Mouse (Mus musculus) T-helper 1 cell (primary cell): ENCODE measurements around the gene Teddm1a.
"Not testable (repeated sequence)": the region's sequence is repeated elsewhere in the genome, so short reads cannot be mapped to it uniquely, and the experiment has no call there.

Experiments
- in situ Hi-C: fragments of 300-600 bp; cut with MboI, MseI; formaldehyde crosslinking; loops from one replicate; pipeline ENCODE4 v1.15.1; 2025; ENCODE audit warnings: high pct_unique_total_duplicates

Teddm1a gene

DNA sequence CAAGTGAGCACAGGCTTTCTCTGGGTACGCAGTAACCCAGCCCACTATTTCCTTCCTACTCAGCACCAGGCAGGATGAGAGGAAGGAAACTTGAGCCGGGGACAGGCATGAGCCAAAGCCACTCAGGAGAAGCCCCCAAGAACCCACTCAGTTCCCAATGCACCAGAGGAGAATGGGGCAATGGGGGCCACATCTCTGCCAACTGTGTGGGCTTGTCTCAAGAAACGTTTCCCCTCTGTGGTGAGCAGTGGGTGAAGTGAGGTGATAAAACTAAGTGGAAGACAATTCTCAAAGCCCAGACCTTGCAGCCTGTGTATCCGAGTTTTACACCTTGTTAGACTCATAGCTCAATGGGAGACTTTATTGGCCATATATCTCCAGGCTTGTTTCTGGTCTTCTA, at the start of gene Teddm1a:
Gene Teddm1a (plus strand): TSS at position 301 of the 400 bp plus-strand sequence.
- in situ Hi-C loops, result loop anchor here (5.0 kb wide), 2 partner anchors 231 to 286 kb away; no protein-coding TSS in a partner anchor

- in situ Hi-C loops, result no loop called here
Measured at GRCm38 (mm10) chr1:153842121-153842740, 49.3 kb upstream of the Teddm1a start.

DNA sequence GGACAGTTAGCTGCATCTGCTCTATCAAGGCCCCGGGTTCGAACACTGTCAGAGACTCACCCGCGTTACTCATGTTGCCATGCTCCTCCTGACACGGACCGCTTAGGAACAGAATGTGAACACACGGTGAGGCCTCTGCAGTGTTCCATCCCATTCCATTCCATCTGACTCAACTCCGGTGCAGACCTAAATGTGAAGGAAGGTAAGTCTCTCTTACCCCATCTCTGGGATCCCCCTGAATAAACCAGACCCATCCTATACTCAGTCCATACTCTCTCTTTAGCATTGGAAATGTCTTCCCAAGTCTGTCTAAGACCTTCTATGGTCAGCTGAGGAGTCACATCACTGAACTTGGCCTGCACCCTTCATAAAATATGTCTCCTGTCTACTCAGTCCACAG, 47.5 kb upstream of the Teddm1a start, which contains the start of gene Rgsl1:
Gene Rgsl1 (minus strand): TSS at position 101 of the 400 bp plus-strand sequence.
- in situ Hi-C loops, result no loop called here

- in situ Hi-C loops, result loop anchor here (5.0 kb wide), 1 partner anchor 289 kb away; no protein-coding TSS in a partner anchor
Measured at GRCm38 (mm10) chr1:153846420-153846819, 45.1 kb upstream of the Teddm1a start.

GRCm38 (mm10) chr1:153846867-153847266, 44.7 kb upstream of the Teddm1a start:
- in situ Hi-C loops, result loop anchor here (5.0 kb wide), 1 partner anchor 290 kb away; no protein-coding TSS in a partner anchor

DNA sequence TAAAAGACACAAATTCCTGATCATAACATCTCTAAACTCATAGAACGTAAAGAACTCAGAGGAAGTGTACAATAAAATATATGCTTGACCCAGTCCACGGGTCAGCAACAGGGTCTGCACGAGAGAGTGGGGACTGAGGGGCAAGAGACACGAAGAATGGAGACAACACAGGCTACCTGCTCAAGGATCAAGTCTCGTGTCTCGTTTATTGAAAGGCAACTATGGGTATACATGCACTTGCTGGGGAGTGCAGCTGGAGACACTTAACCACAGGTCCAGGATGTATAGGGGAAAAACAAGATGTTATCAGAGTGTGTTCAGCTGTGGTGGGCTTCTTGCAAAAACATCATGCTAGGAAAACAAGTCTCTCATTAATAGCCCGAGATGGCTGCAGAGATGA, 38.8 kb upstream of the Teddm1a start:
- in situ Hi-C loops, result not testable (repeated sequence)

GRCm38 (mm10) chr1:153855946-153856345, 35.6 kb upstream of the Teddm1a start:
- in situ Hi-C loops, result no loop called here

GRCm38 (mm10) chr1:153874045-153874444, 17.5 kb upstream of the Teddm1a start, which contains the start of gene Teddm1b:
Teddm1b (plus strand) TSS chr1:153874345.
- in situ Hi-C loops, result no loop called here

DNA sequence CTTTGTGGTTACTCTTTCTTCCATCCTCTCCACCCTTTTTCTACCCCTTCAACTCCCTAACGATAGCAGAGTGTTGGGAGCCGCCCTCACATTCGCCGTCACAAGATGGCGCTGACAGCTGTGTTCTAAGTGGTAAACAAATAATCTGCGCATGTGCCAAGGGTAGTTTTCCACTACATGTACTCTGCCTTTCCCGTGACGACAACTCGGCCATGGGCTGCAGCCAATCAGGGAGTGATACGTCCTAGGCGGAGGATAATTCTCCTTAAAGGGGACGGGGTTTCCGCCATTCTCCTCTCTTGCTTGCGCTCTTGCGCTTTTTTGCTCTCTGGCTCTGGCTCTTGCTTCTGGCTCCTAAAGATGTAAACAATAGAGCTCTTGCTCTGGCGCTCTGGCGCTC, 11.2 kb upstream of the Teddm1a start:
- in situ Hi-C loops, result not testable (repeated sequence)

DNA sequence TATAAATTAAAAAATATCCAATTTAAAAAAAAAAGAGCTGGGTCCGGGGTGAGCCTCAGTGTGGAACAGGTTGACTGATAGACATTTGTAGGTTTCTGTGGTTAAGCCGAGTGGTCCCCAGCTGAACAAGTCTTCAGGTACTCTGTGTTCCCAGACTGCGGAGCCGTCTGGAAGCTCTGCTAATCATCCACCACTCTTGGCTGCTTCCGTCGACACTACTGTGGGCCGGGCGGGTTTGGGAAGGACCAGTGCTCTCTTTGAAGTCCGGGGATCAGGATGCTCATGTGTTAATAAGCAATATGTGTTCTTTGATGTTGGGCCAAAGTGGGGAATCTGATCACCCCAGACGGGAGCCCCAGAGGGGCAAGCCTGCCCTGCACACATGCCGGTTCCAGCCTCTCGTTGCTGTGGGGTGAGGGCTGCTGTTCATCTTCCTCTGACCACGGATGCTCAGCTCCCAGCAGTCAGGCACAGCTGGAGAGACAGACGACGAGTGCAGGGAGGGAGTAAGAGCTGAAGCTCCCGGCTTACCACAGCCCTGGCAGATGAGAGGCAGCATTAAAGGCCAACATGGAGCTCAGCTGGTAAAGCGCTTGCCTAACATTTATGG, 5.4 kb upstream of the Teddm1a start:
- in situ Hi-C loops, result no loop called here

GRCm38 (mm10) chr1:153890121-153890520, 1.4 kb upstream of the Teddm1a start:
- in situ Hi-C loops, result loop anchor here (5.0 kb wide), 2 partner anchors 232 to 287 kb away; no protein-coding TSS in a partner anchor

DNA sequence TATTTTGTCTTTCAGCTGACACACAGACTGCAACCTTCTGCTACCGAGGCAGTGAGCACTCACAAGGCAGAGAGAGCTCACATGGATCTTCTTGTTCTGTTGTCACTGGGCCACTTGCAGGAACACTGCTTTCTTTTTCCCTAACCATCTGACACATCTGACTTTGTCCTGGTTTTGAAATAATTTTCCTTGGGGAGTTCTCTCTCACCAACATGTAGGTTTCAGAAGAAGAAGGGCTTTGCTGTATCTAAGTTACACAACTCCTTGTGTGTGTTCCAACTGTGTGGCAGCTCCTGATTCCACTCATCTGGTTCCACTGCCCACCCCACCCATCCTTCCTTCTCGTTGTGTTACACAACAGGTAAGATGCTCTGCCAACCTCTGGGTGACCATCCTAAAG, 2.2 kb downstream of the Teddm1a start:
- in situ Hi-C loops, result loop anchor here (5.0 kb wide), 2 partner anchors 229 to 284 kb away; no protein-coding TSS in a partner anchor

GRCm38 (mm10) chr1:153894201-153894893, 2.8 kb downstream of the Teddm1a start:
- in situ Hi-C loops, result loop anchor here (5.0 kb wide), 2 partner anchors 228 to 283 kb away; no protein-coding TSS in a partner anchor

- in situ Hi-C loops, result loop anchor here (5.0 kb wide), 2 partner anchors 227 to 282 kb away; no protein-coding TSS in a partner anchor
Measured at GRCm38 (mm10) chr1:153894979-153895378, 3.4 kb downstream of the Teddm1a start.

DNA sequence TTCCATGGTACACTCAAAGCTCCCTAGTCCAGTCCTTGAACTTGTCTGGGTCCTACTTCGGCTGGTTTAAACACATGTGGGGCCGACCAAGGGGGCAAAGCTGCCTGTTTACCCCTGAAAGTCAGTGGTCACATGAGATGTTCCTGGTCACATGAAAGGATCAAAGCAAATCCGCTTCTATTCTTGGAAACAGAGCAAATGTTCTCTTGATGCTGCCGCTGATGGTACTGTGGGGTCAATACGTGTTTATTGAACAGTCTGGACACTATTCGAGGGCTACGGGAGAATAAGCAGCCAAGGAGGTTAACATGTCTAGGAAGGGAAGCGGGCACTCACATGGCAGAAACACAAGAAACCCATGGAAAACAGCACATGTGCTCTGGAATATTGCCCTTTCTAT, 5.7 kb downstream of the Teddm1a start:
- in situ Hi-C loops, result no loop called here

DNA sequence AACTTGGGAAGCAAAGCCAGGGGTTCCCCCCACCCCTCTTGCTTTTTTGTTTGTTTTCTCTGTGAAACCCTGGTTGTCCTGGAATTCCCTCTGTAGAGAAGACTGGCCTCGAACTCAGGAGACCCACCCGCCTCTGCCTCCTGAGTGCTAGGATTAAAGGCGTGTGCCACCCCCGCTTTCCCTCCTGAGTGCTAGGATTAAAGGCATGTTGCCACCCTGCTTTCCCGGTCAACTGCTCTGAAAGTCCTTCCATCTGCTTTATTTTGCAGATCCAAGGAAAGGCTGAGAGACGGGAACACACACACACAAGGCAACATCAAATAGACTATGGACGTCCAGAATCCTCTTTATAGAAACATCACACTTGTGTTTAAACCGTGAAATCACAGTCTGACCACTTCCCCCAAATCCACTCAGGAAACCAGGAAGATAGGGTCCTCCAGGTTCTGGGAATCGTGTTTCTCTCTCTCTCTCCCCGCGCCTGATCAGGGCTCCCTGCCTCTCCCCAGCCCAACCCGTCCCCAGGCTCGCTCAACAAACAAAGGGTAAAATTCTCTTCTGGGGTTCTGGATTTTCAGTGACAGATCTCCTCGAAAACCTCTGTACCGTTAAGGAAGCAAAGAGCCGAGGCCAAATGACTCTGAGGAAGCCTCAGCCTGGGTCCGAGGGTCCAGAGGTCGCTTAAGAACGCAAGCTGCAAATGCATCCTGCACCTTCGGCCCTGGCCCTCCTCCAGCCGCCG, 7.6 kb downstream of the Teddm1a start:
- in situ Hi-C loops, result no loop called here

DNA sequence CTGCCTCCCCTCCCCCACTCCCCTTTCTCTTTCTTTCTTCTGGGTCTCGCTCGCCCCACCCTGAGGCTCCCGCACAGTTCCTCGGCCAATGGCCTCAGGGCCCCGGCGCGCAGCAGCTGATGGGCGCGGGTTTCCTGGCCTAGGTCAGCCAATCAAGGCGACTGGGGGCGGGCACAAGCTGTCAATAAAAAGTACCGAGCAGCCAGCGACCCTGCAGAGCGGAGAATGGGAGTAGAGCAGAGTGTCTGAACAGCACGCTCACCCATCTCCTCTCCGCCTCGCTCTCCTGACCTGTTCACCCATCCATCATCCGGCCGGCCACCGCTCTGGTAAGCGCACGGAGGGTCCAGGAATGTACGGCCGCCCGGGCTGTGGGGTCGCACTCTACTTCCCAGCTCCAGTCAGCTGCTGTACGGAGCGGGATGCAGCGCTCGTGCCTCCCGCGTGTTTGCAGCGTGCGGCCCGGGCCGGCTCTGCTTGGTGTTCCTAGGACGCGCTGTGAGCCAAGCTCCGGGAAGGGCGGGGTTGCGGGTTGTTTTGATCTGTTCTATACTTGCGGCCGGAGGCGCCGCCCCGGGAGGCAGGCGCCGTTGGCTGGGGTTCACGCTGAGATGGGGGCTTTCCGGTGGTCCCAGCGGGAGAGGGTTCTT, 8.3 kb downstream of the Teddm1a start, which contains the start of the genes Glul and Teddm2:
Gene Glul (plus strand): TSS at position 214 of the 650 bp plus-strand sequence.
Gene Teddm2 (minus strand): TSS at position 498 of the 650 bp plus-strand sequence.
- in situ Hi-C loops, result no loop called here

DNA sequence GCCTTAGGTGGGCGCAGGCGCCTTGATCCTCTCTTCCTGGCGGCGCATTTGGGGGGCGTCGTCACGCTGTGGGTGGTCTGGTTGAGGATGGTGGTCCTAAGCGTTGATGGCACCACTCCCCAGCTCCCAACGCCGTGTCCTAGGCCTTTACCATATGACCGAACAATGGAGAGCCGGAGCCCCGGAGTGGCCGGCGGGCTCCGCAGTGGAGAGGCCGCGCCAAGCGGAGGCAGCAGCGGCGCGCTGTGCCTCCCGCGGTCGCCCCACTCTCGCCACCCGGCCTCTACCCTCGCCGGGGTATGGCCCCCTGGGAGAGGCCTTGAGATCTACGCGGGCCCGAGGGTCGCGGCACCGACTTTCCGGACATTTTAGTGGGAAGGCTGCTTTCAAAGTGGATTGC, 8.8 kb downstream of the Teddm1a start:
- in situ Hi-C loops, result no loop called here

DNA sequence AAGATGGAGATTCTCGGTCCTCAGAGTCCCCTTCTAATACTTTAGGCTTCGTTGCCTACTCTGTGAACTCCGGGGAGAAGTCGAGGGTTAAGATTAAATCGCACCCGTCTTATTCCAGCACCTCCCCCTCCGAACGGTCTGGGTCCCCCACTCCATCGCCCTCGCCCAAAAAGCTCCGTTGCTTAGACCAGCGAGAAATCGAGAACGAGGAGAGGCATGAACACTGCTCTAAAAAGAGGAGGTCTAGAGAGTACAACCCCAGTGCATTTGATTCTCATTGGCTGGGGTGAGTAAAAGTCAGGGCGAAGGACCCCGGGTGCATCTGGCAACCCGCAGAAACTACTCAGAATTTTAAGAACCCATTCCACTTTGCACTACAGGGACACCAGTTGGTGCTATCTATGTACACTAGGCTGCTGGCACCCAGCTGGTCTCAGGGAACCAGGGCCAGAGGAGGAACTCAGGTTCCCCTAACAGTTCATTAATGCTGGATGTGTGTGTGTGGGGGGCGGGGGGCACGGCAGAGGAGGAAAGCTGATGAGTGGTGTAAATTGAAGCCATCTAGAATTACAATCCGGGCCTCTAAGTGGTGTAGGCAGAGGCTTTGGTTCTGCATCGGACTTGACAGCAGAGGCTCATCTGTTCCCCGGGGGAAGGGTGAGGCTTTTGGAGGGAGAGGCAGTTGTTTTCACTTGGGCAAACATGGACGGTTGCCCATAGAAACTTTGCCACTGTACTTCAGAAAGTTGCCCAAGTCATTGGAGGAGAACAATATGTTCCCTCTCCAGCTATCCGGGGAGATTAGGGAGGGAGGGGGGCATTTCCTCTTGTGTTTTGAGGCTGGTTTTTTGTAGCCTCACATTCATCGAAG, 9.6 kb downstream of the Teddm1a start:
- in situ Hi-C loops, result no loop called here

- in situ Hi-C loops, result no loop called here
Measured at GRCm38 (mm10) chr1:153903006-153903405, 11.5 kb downstream of the Teddm1a start.
